Mouse (Mus musculus) embryo, embryonic 11.5 days (tissue): ENCODE data around the gene Gm49380.

ENCODE experiments used
- DNase-seq: peaks from one replicate; pipeline ENCODE4 v3.0.0-alpha.2; 2012; ENCODE audit warnings: low read depth, low spot score

The Gm49380 gene

GRCm38 (mm10) chr9:44047571-44048490 lies 65.5 kb downstream of the Gm49380 start:
- DNase-seq = no peak

- no peak for DNase-seq
Measured at GRCm38 (mm10) chr9:44047071-44047470, 66.2 kb downstream of the Gm49380 start.

DNA sequence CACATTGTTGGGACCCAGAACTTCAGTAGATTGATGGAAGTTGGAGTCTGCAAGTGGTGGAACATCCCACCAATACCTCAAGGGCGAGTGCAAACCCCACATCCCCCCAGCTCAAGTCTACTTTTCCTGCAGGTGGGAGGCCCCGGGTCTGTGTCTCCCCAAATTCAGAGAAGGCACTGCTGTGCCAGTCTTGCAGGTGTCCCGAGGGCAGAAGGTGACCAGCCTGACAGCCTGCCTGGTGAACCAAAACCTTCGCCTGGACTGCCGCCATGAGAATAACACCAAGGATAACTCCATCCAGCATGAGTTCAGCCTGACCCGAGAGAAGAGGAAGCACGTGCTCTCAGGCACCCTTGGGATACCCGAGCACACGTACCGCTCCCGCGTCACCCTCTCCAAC lies 66.9 kb downstream of the Gm49380 start:
- DNase-seq = no peak

GRCm38 (mm10) chr9:44045884-44046272 lies 67.4 kb downstream of the Gm49380 start:
- DNase-seq = no peak

DNA sequence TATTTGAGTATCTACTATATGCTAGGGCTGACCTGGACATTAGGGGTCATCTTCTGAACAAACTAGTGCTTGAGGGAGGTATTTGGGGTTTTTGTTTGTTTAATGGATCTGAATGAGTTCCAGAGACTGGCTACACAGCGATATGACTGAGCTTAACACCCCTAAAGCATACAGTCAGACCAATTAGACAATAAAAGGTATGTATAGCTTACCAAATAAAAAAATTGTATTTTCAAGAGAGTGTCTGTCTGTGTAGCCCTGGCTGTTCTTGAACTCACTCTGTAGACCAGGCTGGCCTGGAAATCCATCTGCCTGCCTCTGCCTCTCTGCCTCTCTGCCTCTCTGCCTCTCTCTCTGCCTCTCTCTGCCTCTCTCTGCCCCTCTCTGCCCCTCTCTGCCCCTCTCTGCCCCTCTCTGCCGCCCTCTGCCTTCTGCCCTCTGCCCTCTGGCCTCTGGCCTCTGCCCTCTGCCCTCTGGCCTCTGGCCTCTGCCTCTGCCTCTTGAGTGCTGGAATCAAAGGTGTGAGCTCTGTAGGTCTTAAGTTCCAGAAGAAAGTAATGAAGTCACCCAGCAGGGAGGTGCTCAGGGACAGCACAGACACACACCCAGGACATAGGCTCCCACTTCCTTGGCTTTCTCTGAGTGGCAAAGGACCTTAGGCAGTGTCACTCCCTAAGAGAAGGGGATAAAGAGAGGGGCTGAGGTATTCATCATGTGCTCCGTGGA lies 68.0 kb downstream of the Gm49380 start:
- DNase-seq = no peak

DNA sequence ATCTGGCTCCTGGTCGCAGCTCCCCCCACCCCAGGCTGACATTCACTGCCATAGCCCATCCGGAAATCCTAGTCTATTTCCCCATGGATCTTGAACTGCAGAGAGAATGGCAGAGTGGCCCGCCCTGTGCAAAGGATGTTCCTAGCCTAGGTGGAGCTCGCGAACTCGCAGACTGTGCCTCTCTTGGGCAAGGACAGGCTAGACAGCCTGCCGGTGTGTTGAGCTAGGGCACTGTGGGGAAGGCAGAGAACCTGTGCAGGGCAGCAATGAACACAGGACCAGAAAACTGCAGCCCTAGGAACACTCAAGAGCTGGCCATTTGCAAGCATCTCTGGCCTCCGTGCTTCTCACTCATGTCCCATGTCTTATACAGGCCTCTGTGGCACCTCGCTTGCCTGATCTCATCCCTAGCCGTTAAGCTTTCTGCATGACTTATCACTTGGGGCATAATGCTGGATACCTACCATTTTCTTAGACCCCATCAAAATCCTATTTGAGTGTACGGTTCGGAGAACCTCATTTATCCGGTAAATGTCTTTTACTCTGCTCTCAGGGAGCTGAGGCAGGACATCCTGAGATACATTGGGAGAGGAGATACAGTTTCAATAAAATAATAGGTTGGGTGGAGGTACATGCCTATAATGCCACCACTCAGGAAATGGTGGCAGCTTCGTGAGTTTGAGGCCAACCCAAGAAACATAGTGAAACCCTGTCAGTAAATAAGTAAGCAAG lies 68.7 kb downstream of the Gm49380 start:
- DNase-seq = no peak

DNA sequence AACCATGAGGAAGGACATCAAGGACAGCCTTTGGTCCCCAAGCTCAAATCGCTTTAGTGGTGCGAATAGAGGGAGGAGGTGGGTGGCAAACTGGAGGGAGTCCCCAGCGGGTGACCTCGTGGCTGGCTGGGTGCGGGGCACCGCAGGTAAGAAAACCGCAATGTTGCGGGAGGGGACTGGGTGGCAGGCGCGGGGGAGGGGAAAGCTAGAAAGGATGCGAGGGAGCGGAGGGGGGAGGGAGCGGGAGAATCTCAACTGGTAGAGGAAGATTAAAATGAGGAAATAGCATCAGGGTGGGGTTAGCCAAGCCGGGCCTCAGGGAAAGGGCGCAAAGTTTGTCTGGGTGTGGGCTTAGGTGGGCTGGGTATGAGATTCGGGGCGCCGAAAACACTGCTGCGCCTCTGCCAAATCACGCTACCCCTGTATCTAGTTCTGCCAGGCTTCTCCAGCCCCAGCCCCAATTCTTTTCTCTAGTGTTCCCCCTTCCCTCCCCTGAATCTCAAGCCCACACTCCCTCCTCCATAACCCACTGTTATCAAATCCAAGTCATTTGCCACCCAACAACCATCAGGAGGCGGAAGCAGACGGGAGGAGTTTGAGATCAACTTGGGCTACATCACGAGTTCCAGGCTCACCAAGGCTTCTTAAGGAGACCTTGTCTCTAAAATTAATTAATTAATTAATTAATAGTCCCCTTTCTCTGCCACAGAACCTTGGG lies 69.4 kb downstream of the Gm49380 start:
- DNase-seq = no peak

DNA sequence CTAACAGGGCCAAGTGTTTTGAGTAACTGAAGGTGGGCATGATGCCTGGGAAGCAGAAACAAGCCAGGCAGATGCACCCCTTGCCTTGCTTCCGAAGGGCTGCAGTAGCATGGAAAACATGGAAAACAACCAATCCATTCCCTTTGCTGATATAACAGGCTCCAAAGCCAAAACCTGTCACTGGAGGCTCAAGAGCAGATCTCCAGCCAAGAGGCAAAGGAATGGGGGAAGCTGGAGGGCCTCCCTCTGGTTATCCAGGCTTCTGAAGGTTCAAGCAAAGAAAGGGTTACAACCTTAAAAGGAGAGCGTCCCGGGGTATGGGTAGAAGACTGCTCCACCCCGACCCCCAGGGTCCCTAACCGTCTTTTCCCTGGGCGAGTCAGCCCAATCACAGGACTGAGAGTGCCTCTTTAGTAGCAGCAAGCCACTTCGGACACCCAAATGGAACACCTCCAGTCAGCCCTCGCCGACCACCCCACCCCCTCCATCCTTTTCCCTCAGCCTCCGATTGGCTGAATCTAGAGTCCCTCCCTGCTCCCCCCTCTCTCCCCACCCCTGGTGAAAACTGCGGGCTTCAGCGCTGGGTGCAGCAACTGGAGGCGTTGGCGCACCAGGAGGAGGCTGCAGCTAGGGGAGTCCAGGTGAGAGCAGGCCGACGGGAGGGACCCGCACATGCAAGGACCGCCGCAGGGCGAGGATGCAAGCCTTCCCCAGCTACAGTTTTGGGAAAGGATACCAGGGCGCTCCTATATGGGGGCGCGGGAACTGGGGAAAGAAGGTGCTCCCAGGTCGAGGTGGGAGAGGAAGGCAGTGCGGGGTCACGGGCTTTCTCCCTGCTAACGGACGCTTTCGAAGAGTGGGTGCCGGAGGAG lies 70.2 kb downstream of the Gm49380 start, which contains the start of gene Thy1:
Gene Thy1, plus strand, starts transcription at position 549 of the 872 bp plus-strand sequence.
- no peak for DNase-seq

DNA sequence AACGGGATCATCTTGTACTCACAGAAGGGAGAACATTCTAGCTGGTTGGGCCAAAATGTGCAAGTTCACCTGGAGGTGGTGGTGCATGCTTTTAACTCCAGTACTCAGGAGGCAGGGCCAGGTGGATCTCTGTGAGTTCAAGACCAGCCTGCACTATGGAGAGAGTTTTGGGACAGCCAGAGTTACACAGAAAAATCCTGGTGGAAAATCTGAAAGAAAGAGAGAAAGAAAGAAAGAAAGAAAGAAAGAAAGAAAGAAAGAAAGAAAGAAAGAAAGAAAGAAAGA lies 71.0 kb downstream of the Gm49380 start:
- DNase-seq = no peak

- no peak for DNase-seq
Measured at GRCm38 (mm10) chr9:44041511-44042395, 71.5 kb downstream of the Gm49380 start.

- no peak for DNase-seq
Measured at GRCm38 (mm10) chr9:44037106-44037505, 76.2 kb downstream of the Gm49380 start.

GRCm38 (mm10) chr9:44033957-44034727 lies 79.2 kb downstream of the Gm49380 start:
- DNase-seq = no peak

DNA sequence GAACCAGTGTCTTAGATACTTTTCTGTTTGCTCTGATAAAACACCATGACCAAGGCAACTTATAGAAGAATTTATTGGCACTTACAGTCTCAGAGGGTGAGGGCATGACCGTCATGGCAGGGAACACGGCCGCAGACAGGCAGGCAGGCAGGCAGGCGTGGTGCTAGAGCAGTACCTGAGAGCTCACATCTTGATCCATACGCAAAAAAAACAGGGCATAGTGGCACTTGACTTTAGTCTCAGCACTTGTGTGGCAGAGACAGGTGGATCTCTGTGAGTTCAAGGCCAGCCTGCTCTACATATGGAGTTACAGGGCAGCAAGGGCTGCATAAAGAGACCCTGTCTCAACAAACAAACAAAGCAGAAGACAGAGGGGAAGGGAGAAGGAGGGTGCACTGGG lies 80.0 kb downstream of the Gm49380 start:
- no peak for DNase-seq

GRCm38 (mm10) chr9:44031946-44032345 lies 81.4 kb downstream of the Gm49380 start:
- no peak for DNase-seq

DNA sequence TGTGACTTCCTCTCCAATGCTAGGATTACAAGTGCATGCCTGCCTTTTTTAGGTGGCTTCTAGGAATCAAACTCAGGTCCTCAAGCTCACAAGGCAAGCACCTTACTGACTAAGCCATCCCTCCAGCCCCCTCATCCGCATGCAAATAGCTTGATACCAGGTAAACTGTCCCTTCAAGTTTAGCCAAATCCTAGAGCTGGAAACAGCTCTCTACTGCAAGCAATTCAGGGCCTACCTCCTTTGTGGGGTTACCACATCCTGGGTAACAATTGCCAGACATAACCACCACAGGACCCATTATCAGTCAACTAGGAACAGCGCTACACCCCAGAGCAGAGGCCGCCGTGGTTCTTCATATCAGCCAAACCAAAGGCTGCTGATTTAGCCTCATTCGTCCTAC lies 82.2 kb downstream of the Gm49380 start:
- DNase-seq = no peak

DNA sequence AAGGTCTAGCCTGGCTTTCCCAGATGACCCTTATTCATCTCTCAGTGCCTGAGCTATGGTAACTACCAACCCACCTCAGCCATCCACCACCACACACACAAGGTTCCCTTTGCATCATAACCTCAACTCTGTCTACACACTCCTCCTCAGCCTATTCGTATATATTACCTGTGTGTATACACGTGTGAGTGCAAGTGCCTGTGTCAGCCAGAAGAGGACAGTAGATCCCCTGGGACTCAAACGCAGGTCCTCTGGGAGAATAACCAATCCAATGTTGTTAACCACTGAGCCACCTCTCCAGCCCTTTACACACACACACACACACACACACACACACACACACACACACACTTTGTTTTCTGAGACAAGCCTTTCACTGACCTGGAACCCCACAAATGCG lies 82.7 kb downstream of the Gm49380 start:
- DNase-seq = no peak

DNA sequence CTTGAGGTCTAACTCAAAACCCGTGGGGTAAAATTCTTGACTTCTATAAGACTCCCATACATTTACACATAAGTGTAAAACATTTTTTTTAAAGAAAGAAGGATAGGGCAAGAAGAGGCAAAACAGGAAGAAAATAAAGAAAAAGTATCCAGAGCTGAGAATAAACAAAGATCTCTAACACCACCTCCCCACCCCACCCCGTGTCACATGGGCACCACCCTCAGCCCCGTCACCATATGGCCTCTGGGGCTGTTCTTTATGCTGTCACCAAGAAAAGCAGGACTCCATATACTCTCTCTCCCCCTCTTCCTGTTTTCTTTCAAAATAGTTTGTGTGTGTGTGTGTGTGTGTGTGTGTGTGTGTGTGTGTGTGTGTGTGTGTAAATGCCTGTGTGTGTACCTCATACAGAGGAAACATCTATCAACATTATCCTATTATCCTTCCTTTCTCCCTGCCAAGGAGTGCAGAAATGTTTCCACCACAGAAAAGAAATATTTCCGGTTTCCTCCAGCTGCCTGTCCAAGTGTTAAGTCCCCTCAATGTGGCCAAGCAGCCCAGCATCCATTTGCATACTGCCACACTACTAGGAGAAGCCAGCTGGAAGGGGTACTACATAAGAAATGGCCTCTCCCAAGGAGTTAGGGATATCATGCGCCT lies 83.6 kb downstream of the Gm49380 start:
- DNase-seq = no peak

DNA sequence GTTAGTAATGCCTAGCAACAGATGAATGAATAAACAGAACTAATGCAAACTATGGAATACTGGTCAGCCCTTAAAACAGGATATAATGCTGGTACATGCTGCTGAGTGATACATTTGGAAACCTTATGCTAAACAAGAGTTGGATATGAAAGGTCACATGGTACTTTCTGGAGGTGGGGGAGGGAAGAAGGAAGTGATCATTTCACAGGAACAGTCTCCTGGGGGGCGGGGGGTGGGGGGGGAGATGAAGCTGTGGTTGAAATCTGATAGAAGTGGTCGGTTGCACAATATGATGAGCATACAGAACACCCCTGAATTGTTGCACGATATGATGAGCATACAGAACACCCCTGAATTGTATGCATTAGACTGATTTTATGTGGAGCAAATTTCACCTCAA lies 89.2 kb downstream of the Gm49380 start:
- DNase-seq = no peak
